Mouse (Mus musculus): ENCODE results near the gene Dgkg. TPM values are rescaled to one million over a fixed set of nuclear protein-coding genes. Genes with fewer than 3 reads are reported as not detected.

Dgkg gene
- polyA plus RNA-seq, 1 experiment from 2014 or later = 1.5 TPM

GRCm38 (mm10) chr16:22577656-22578055 lies 79.4 kb downstream of the Dgkg start:
- no peak for ATAC-seq (ENCODE audit: low read depth)
- Histone ChIP-seq H3K4me3 (ENCODE audit: low read depth, low read length) (no peak overlapping the region), H3K9me3 (replicated peaks; ENCODE audit: control insufficient read depth, low read length) (no peaks in the 10 kb centered on the region), H3K9ac (ENCODE audit: low read depth, low read length) (no peak overlapping the region), H3K27ac (ENCODE audit: low read length) (no peak overlapping the region), H3K36me3 (ENCODE audit: control insufficient read depth, insufficient read depth) (no peaks in the 10 kb centered on the region), H3K4me2 (ENCODE audit: low read depth, low read length) (no peak overlapping the region), H3K4me1 (ENCODE audit: control insufficient read depth, low read depth, low read length) (no peaks in the 10 kb centered on the region), H3K27me3 (ENCODE audit: control insufficient read depth, insufficient read depth, low read depth, low read length) (no peaks in the 10 kb centered on the region)
- 42% methylated on average over 8 of the region's 8 CpGs for WGBS (ENCODE audit: insufficient replicate concordance)

GRCm38 (mm10) chr16:22574164-22574563 lies 82.9 kb downstream of the Dgkg start:
- Histone ChIP-seq H3K9ac (ENCODE audit: low read depth, low read length) (no peak overlapping the region), H3K27ac (ENCODE audit: low read length) (no peak overlapping the region), H3K4me3 (ENCODE audit: low read depth, low read length) (no peak overlapping the region), H3K4me1 (ENCODE audit: control insufficient read depth, low read depth, low read length) (no peaks in the 10 kb centered on the region), H3K4me2 (ENCODE audit: low read depth, low read length) (no peak overlapping the region), H3K27me3 (ENCODE audit: control insufficient read depth, insufficient read depth, low read depth, low read length) (no peaks in the 10 kb centered on the region), H3K9me3 (replicated peaks; ENCODE audit: control insufficient read depth, low read length) (no peaks in the 10 kb centered on the region), H3K36me3 (ENCODE audit: control insufficient read depth, insufficient read depth) (no peaks in the 10 kb centered on the region)
- 49% methylated on average over 7 of the region's 7 CpGs for WGBS (ENCODE audit: insufficient replicate concordance)
- no peak for ATAC-seq (ENCODE audit: low read depth)

DNA sequence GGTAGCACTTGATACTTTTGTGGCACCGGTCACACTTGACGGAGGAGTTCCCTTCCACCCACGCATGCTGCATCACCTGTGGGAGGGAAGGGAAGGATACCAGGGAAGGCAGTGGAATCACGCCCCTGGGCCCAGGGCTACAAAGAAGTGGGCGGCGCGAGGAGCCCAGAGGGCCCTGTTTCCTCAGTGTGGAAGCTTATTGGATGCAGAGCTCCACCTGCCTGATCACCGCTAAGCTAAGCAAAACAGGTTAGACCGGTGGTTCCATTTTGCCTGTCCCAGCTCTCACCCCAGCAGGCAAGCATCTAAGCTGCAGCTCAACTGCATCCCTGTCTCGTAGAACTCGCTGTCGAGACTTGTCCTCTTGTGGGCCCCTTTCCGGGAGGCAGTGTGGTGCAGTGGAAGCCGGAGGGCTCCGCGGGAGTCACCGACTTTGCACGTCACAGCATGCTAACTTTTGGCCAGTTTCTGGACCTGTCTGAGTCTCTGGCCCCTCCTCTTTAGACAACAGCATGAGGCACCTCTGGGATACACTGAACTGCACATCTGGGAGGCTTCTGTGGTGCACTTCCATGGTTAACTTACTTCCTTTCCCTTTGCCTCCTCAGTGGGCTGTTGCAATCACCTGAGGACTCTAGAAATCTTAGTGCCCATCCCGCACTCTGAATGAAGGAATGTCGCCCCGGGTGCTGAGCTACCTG lies 84.2 kb downstream of the Dgkg start:
- ATAC-seq (ENCODE audit: low read depth) = no peak
- no peak overlapping the region for H3K4me3 ChIP-seq (ENCODE audit: low read depth, low read length)
- no peak overlapping the region for H3K4me2 ChIP-seq (ENCODE audit: low read depth, low read length)
- no peaks in the 10 kb centered on the region for H3K4me1 ChIP-seq (ENCODE audit: control insufficient read depth, low read depth, low read length)
- H3K9me3 ChIP-seq (replicated peaks; ENCODE audit: control insufficient read depth, low read length) = no peaks in the 10 kb centered on the region
- H3K27ac ChIP-seq (ENCODE audit: low read length) = no peak overlapping the region
- WGBS (ENCODE audit: insufficient replicate concordance) = 42% methylated on average over 21 of the region's 21 CpGs
- H3K36me3 ChIP-seq (ENCODE audit: control insufficient read depth, insufficient read depth) = no peaks in the 10 kb centered on the region
- H3K9ac ChIP-seq (ENCODE audit: low read depth, low read length) = no peak overlapping the region
- H3K27me3 ChIP-seq (ENCODE audit: control insufficient read depth, insufficient read depth, low read depth, low read length) = no peaks in the 10 kb centered on the region

DNA sequence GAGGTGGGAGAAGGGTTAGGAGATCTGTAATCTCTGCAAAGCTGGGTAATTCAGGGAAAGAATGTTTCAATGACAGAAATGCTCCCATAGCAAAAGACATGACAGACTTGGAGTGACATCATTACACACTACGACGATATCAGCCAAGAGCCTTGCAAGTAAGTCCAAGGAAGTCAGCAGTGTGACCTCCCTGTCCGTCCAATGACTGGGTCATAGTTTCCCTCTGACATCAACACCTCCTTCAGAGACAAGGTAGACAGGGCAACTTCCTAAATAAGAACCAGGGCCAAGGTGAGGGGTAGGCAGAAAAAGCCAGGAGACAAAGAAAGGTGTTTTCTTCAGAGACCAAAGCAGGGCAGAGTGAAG lies 92.1 kb downstream of the Dgkg start:
- no peak overlapping the region for H3K4me2 ChIP-seq (ENCODE audit: low read depth, low read length)
- ATAC-seq (ENCODE audit: low read depth) = no peak
- H3K9me3 ChIP-seq (replicated peaks; ENCODE audit: control insufficient read depth, low read length) = no peaks in the 10 kb centered on the region
- H3K4me3 ChIP-seq (ENCODE audit: low read depth, low read length) = no peak overlapping the region
- no peaks in the 10 kb centered on the region for H3K36me3 ChIP-seq (ENCODE audit: control insufficient read depth, insufficient read depth)
- H3K27ac ChIP-seq (ENCODE audit: low read length) = no peak overlapping the region
- H3K4me1 ChIP-seq (ENCODE audit: control insufficient read depth, low read depth, low read length) = no peaks in the 10 kb centered on the region
- no peak overlapping the region for H3K9ac ChIP-seq (ENCODE audit: low read depth, low read length)
- WGBS (ENCODE audit: insufficient replicate concordance) = 55% methylated on average over 3 of the region's 3 CpGs
- H3K27me3 ChIP-seq (ENCODE audit: control insufficient read depth, insufficient read depth, low read depth, low read length) = no peaks in the 10 kb centered on the region

- no peaks in the 10 kb centered on the region for H3K27me3 ChIP-seq (ENCODE audit: control insufficient read depth, insufficient read depth, low read depth, low read length)
- H3K4me1 ChIP-seq (ENCODE audit: control insufficient read depth, low read depth, low read length) = no peaks in the 10 kb centered on the region
- H3K27ac ChIP-seq (ENCODE audit: low read length) = no peak overlapping the region
- H3K9ac ChIP-seq (ENCODE audit: low read depth, low read length) = no peak overlapping the region
- ATAC-seq (ENCODE audit: low read depth) = no peak
- H3K36me3 ChIP-seq (ENCODE audit: control insufficient read depth, insufficient read depth) = no peaks in the 10 kb centered on the region
- H3K9me3 ChIP-seq (replicated peaks; ENCODE audit: control insufficient read depth, low read length) = no peaks in the 10 kb centered on the region
- no peak overlapping the region for H3K4me2 ChIP-seq (ENCODE audit: low read depth, low read length)
- no peak overlapping the region for H3K4me3 ChIP-seq (ENCODE audit: low read depth, low read length)
- WGBS (ENCODE audit: insufficient replicate concordance) = 49% methylated on average over 14 of the region's 14 CpGs
Measured at GRCm38 (mm10) chr16:22564259-22564906, 92.6 kb downstream of the Dgkg start.

- H3K36me3 ChIP-seq (ENCODE audit: control insufficient read depth, insufficient read depth) = no peaks in the 10 kb centered on the region
- H3K27ac ChIP-seq (ENCODE audit: low read length) = no peak overlapping the region
- no peak for ATAC-seq (ENCODE audit: low read depth)
- no peak overlapping the region for H3K4me3 ChIP-seq (ENCODE audit: low read depth, low read length)
- no peak overlapping the region for H3K4me2 ChIP-seq (ENCODE audit: low read depth, low read length)
- H3K9me3 ChIP-seq (replicated peaks; ENCODE audit: control insufficient read depth, low read length) = no peaks in the 10 kb centered on the region
- H3K4me1 ChIP-seq (ENCODE audit: control insufficient read depth, low read depth, low read length) = no peaks in the 10 kb centered on the region
- no peaks in the 10 kb centered on the region for H3K27me3 ChIP-seq (ENCODE audit: control insufficient read depth, insufficient read depth, low read depth, low read length)
- H3K9ac ChIP-seq (ENCODE audit: low read depth, low read length) = no peak overlapping the region
Measured at GRCm38 (mm10) chr16:22563594-22563993, 93.4 kb downstream of the Dgkg start.

GRCm38 (mm10) chr16:22554996-22555395 lies 102.0 kb downstream of the Dgkg start:
- Histone ChIP-seq H3K36me3 (ENCODE audit: control insufficient read depth, insufficient read depth) (no peaks in the 10 kb centered on the region), H3K9ac (ENCODE audit: low read depth, low read length) (no peak overlapping the region), H3K9me3 (replicated peaks; ENCODE audit: control insufficient read depth, low read length) (no peaks in the 10 kb centered on the region), H3K4me2 (ENCODE audit: low read depth, low read length) (no peak overlapping the region), H3K4me1 (ENCODE audit: control insufficient read depth, low read depth, low read length) (no peaks in the 10 kb centered on the region; the same call in 1 of the 2 replicates), H3K27ac (ENCODE audit: low read length) (no peak overlapping the region), H3K27me3 (ENCODE audit: control insufficient read depth, insufficient read depth, low read depth, low read length) (no peaks in the 10 kb centered on the region), H3K4me3 (ENCODE audit: low read depth, low read length) (no peak overlapping the region)
- ATAC-seq (ENCODE audit: low read depth) = no peak
- 39% methylated on average over 2 of the region's 2 CpGs for WGBS (ENCODE audit: insufficient replicate concordance)

GRCm38 (mm10) chr16:22552351-22552750 lies 104.7 kb downstream of the Dgkg start:
- H3K9me3 ChIP-seq (replicated peaks; ENCODE audit: control insufficient read depth, low read length) = no peaks in the 10 kb centered on the region
- no peak overlapping the region for H3K27ac ChIP-seq (ENCODE audit: low read length)
- H3K4me2 ChIP-seq (ENCODE audit: low read depth, low read length) = no peak overlapping the region
- no peaks in the 10 kb centered on the region for H3K36me3 ChIP-seq (ENCODE audit: control insufficient read depth, insufficient read depth)
- no peak overlapping the region for H3K4me3 ChIP-seq (ENCODE audit: low read depth, low read length)
- H3K9ac ChIP-seq (ENCODE audit: low read depth, low read length) = no peak overlapping the region
- ATAC-seq (ENCODE audit: low read depth) = no peak
- WGBS (ENCODE audit: insufficient replicate concordance) = 48% methylated on average over 9 of the region's 9 CpGs
- H3K27me3 ChIP-seq (ENCODE audit: control insufficient read depth, insufficient read depth, low read depth, low read length) = no peaks in the 10 kb centered on the region
- peaks cover 4% of the 10 kb centered on the region for H3K4me1 ChIP-seq (ENCODE audit: control insufficient read depth, low read depth, low read length)

DNA sequence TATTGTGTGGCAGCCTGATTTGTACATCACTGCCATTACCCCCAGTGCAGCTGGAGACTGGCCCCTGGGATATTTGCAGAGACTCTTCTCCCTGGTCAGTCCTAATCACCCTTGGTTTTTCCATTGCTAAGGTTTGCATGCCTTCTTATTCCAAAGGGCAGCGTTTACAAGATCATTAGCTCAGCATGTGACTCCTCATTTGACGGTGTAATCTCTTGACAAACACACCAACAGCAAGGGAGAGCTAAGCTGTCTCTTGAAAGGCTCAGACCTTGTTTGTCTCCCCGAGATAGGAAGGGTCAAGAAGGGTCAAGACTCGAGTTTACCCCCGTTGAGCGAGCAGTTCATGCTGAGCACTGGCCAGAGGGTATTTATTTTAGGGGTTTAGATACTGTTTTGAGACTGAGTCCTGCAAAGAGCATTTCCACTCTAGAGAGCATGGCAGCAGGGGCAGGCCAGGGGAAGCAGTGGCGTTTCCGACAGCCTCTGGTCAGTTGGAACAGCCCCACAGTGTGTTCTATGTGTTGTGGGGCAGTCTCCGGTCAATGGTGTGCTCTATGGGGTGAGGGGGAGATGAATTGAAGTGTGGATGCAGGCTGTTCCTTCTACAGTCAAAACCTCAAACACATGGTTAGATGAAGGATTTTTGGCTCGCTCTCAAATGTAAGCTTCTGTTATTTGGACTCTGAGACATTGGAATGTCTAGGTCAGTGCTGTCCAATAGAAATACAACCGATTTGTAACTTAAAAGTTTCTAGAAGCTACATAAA lies 105.6 kb downstream of the Dgkg start:
- Histone ChIP-seq H3K36me3 (ENCODE audit: control insufficient read depth, insufficient read depth) (no peaks in the 10 kb centered on the region), H3K27ac (ENCODE audit: low read length) (no peak overlapping the region), H3K4me1 (ENCODE audit: control insufficient read depth, low read depth, low read length) (peaks cover 4% of the 10 kb centered on the region), H3K27me3 (ENCODE audit: control insufficient read depth, insufficient read depth, low read depth, low read length) (no peaks in the 10 kb centered on the region), H3K9ac (ENCODE audit: low read depth, low read length) (no peak overlapping the region), H3K9me3 (replicated peaks; ENCODE audit: control insufficient read depth, low read length) (no peaks in the 10 kb centered on the region), H3K4me2 (ENCODE audit: low read depth, low read length) (no peak overlapping the region), H3K4me3 (ENCODE audit: low read depth, low read length) (no peak overlapping the region)
- no peak for ATAC-seq (ENCODE audit: low read depth)
- 39% methylated on average over 11 of the region's 11 CpGs for WGBS (ENCODE audit: insufficient replicate concordance)
